Mouse (Mus musculus): ENCODE measurements around the gene Kit. TPM values are rescaled to one million over a fixed set of nuclear protein-coding genes. Genes with fewer than 3 reads are reported as not detected.

Gene Kit
- polyA plus RNA-seq, 1 experiment = not detected

- Histone ChIP-seq H3K4me3 (ENCODE audit: insufficient read depth, poor library complexity, severe bottlenecking) (no peak overlapping the region), H3K36me3 (ENCODE audit: control insufficient read depth, insufficient read depth) (no peaks in the 10 kb centered on the region), H3K27me3 (ENCODE audit: control insufficient read depth, insufficient read depth, insufficient read length) (no peaks in the 10 kb centered on the region), H3ac (ENCODE audit: control insufficient read depth, insufficient read length, low read depth) (no peak overlapping the region), H3K79me2 (ENCODE audit: control insufficient read depth, insufficient read depth) (no peaks in the 10 kb centered on the region), H3K79me3 (ENCODE audit: low read depth) (no peaks in the 10 kb centered on the region)
- TF ChIP-seq CTCF (IDR thresholded peaks at IDR 0.05; ENCODE audit: control insufficient read depth, insufficient read depth, insufficient read length) (no peak), USF1 (IDR thresholded peaks at IDR 0.05; ENCODE audit: low read depth) (no peak), CEBPB (IDR thresholded peaks at IDR 0.05; ENCODE audit: low read depth) (no peak), FOSL1 (IDR thresholded peaks at IDR 0.05; ENCODE audit: insufficient read depth, low read length, poor library complexity, severe bottlenecking) (no peak), MYOG (IDR thresholded peaks at IDR 0.05; ENCODE audit: control insufficient read depth, extremely low read depth, insufficient read length) (no peak), MYOD1 (IDR thresholded peaks at IDR 0.05; ENCODE audit: control insufficient read depth, insufficient read length, low read depth) (no peak), MAX (IDR thresholded peaks at IDR 0.05) (no peak)
Observed at GRCm38 (mm10) chr5:75543757-75544156, 31.0 kb upstream of the Kit start.

- TF ChIP-seq FOSL1 (IDR thresholded peaks at IDR 0.05; ENCODE audit: insufficient read depth, low read length, poor library complexity, severe bottlenecking) = no peak
- no peak for TF ChIP-seq USF1 (IDR thresholded peaks at IDR 0.05; ENCODE audit: low read depth)
- TF ChIP-seq MYOD1 (IDR thresholded peaks at IDR 0.05; ENCODE audit: control insufficient read depth, insufficient read length, low read depth) = no peak
- no peak for TF ChIP-seq MYOG (IDR thresholded peaks at IDR 0.05; ENCODE audit: control insufficient read depth, extremely low read depth, insufficient read length)
- no peak for TF ChIP-seq CTCF (IDR thresholded peaks at IDR 0.05; ENCODE audit: control insufficient read depth, insufficient read depth, insufficient read length)
- no peak for TF ChIP-seq MAX (IDR thresholded peaks at IDR 0.05)
- TF ChIP-seq CEBPB (IDR thresholded peaks at IDR 0.05; ENCODE audit: low read depth) = no peak
- H3ac ChIP-seq (ENCODE audit: control insufficient read depth, insufficient read length, low read depth) = no peak overlapping the region
Observed at GRCm38 (mm10) chr5:75544472-75545264, 30.0 kb upstream of the Kit start.

GRCm38 (mm10) chr5:75545265-75545643, 29.5 kb upstream of the Kit start:
- Histone ChIP-seq H3K27me3 (ENCODE audit: control insufficient read depth, insufficient read depth, insufficient read length) (no peaks in the 10 kb centered on the region), H3K4me3 (ENCODE audit: insufficient read depth, poor library complexity, severe bottlenecking) (no peak overlapping the region), H3ac (ENCODE audit: control insufficient read depth, insufficient read length, low read depth) (no peak overlapping the region), H3K79me2 (ENCODE audit: control insufficient read depth, insufficient read depth) (no peaks in the 10 kb centered on the region), H3K79me3 (ENCODE audit: low read depth) (no peaks in the 10 kb centered on the region), H3K36me3 (ENCODE audit: control insufficient read depth, insufficient read depth) (no peaks in the 10 kb centered on the region)
- TF ChIP-seq MYOD1 (IDR thresholded peaks at IDR 0.05; ENCODE audit: control insufficient read depth, insufficient read length, low read depth) (no peak), MAX (IDR thresholded peaks at IDR 0.05) (no peak), FOSL1 (IDR thresholded peaks at IDR 0.05; ENCODE audit: insufficient read depth, low read length, poor library complexity, severe bottlenecking) (no peak), CTCF (IDR thresholded peaks at IDR 0.05; ENCODE audit: control insufficient read depth, insufficient read depth, insufficient read length) (no peak), MYOG (IDR thresholded peaks at IDR 0.05; ENCODE audit: control insufficient read depth, extremely low read depth, insufficient read length) (no peak), USF1 (IDR thresholded peaks at IDR 0.05; ENCODE audit: low read depth) (no peak), CEBPB (IDR thresholded peaks at IDR 0.05; ENCODE audit: low read depth) (no peak)

More at GRCm38 (mm10) chr5:75544472-75545264, 30.0 kb upstream of the Kit start:
- no peak overlapping the region for H3K4me3 ChIP-seq (ENCODE audit: insufficient read depth, poor library complexity, severe bottlenecking)
- no peaks in the 10 kb centered on the region for H3K79me3 ChIP-seq (ENCODE audit: low read depth)
- no peaks in the 10 kb centered on the region for H3K27me3 ChIP-seq (ENCODE audit: control insufficient read depth, insufficient read depth, insufficient read length)
- no peaks in the 10 kb centered on the region for H3K79me2 ChIP-seq (ENCODE audit: control insufficient read depth, insufficient read depth)
- H3K36me3 ChIP-seq (ENCODE audit: control insufficient read depth, insufficient read depth) = no peaks in the 10 kb centered on the region

- no peak overlapping the region for H3K4me3 ChIP-seq (ENCODE audit: insufficient read depth, poor library complexity, severe bottlenecking)
Observed at GRCm38 (mm10) chr5:75553021-75553420, 21.7 kb upstream of the Kit start.

DNA sequence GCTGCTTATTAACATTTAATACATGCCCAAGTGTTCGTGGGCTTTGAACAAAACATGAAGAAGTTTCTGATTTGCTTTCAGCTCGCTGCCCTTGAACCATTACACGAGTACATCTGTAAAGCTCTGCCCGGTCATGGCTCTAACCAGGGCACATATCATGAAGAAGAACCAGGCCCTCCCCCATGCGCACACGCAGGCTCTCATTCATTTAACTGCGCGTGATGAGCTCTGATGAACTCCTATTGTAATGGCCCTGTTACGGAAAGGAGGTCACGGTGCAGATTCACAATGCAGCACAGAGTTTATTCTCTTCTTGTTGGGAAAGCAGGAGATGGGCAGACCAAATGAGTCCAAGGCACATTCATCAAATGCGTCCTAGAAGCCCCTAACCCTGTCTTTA, 17.1 kb upstream of the Kit start:
- Histone ChIP-seq H3K36me3 (ENCODE audit: control insufficient read depth, insufficient read depth) (no peaks in the 10 kb centered on the region), H3K27me3 (ENCODE audit: control insufficient read depth, insufficient read depth, insufficient read length) (no peaks in the 10 kb centered on the region), H3K79me2 (ENCODE audit: control insufficient read depth, insufficient read depth) (no peaks in the 10 kb centered on the region), H3K4me3 (ENCODE audit: insufficient read depth, poor library complexity, severe bottlenecking) (no peak overlapping the region), H3ac (ENCODE audit: control insufficient read depth, insufficient read length, low read depth) (no peak overlapping the region), H3K79me3 (ENCODE audit: low read depth) (no peaks in the 10 kb centered on the region)
- TF ChIP-seq CTCF (IDR thresholded peaks at IDR 0.05; ENCODE audit: control insufficient read depth, insufficient read depth, insufficient read length) (no peak), MYOD1 (IDR thresholded peaks at IDR 0.05; ENCODE audit: control insufficient read depth, insufficient read length, low read depth) (no peak), MYOG (IDR thresholded peaks at IDR 0.05; ENCODE audit: control insufficient read depth, extremely low read depth, insufficient read length) (no peak), USF1 (IDR thresholded peaks at IDR 0.05; ENCODE audit: low read depth) (no peak), FOSL1 (IDR thresholded peaks at IDR 0.05; ENCODE audit: insufficient read depth, low read length, poor library complexity, severe bottlenecking) (no peak), MAX (IDR thresholded peaks at IDR 0.05) (no peak), CEBPB (IDR thresholded peaks at IDR 0.05; ENCODE audit: low read depth) (no peak)

More at GRCm38 (mm10) chr5:75553021-75553420, 21.7 kb upstream of the Kit start:
- no peaks in the 10 kb centered on the region for H3K79me3 ChIP-seq (ENCODE audit: low read depth)
- H3K36me3 ChIP-seq (ENCODE audit: control insufficient read depth, insufficient read depth) = no peaks in the 10 kb centered on the region
- H3K27me3 ChIP-seq (ENCODE audit: control insufficient read depth, insufficient read depth, insufficient read length) = no peaks in the 10 kb centered on the region
- no peak for TF ChIP-seq CEBPB (IDR thresholded peaks at IDR 0.05; ENCODE audit: low read depth)
- no peak for TF ChIP-seq FOSL1 (IDR thresholded peaks at IDR 0.05; ENCODE audit: insufficient read depth, low read length, poor library complexity, severe bottlenecking)
- TF ChIP-seq MYOG (IDR thresholded peaks at IDR 0.05; ENCODE audit: control insufficient read depth, extremely low read depth, insufficient read length) = no peak
- no peak for TF ChIP-seq MYOD1 (IDR thresholded peaks at IDR 0.05; ENCODE audit: control insufficient read depth, insufficient read length, low read depth)
- no peak for TF ChIP-seq CTCF (IDR thresholded peaks at IDR 0.05; ENCODE audit: control insufficient read depth, insufficient read depth, insufficient read length)
- TF ChIP-seq MAX (IDR thresholded peaks at IDR 0.05) = no peak
- no peak overlapping the region for H3ac ChIP-seq (ENCODE audit: control insufficient read depth, insufficient read length, low read depth)
- no peaks in the 10 kb centered on the region for H3K79me2 ChIP-seq (ENCODE audit: control insufficient read depth, insufficient read depth)

Measured in C2C12 (cell line).